Mouse (Mus musculus) right cerebral cortex, adult 2 months (tissue): ENCODE results near the gene Map1b.

ENCODE experiments used
- DNase-seq, 2 experiments: peaks; one replicate each; pipeline ENCODE4 v3.0.0; 2021 to 2022; ENCODE audit warnings: low spot score in 2 of 2

The Map1b gene

GRCm38 (mm10) chr13:99410611-99411515 lies 105.5 kb downstream of the Map1b start:
- DNase-seq: no peak

GRCm38 (mm10) chr13:99409216-99409615 lies 107.1 kb downstream of the Map1b start:
- DNase-seq: no peak

DNA sequence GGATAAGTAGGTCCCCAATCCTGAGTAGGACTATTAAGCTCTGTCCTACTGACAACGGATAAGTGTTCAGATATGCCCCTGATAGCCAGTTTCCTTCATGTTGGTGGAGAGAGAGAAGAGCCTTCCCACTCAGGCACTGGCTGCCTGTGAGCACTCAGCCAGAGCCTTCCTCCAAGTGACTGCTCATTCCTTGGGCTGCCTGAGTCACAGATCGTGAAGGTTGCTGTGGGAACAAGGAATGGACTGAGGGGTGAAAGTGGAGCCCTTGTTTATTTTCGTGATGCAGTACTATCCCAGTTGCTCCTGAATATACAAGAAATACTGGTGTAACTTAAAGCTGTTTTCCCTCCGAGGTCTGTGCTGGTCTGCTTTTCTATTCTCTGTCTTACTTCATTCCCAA lies 117.0 kb downstream of the Map1b start:
- no peak for DNase-seq

DNA sequence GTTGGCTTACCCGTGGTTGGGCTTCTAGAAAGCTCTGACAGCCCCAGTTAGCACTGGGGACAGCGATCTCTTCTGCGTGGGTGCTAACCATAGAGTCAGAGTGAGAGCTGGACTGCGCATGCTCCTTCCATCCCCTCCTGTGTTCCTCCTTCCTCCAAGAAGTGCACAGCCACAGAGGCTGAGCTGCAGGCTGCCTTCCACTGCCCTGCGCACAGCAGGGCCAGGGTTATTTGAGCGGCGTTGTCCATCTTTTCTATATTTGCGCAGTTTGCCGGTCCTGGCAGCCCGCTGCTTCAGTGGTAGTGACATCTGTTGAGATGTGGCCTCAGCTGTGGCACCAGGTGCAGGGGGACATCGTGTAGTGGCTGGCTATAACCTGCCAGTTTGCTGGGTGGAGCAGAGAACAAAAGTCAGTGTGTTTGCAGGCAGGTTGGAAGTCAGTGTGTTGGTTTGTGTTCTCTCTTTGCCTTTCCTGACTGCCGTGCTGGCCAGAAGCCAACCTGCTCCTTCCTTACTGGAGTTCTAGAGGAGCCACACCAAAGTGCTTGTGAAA lies 118.1 kb downstream of the Map1b start:
- DNase-seq: no peak

- no peak for DNase-seq
Measured at GRCm38 (mm10) chr13:99397228-99397627, 119.1 kb downstream of the Map1b start.

DNA sequence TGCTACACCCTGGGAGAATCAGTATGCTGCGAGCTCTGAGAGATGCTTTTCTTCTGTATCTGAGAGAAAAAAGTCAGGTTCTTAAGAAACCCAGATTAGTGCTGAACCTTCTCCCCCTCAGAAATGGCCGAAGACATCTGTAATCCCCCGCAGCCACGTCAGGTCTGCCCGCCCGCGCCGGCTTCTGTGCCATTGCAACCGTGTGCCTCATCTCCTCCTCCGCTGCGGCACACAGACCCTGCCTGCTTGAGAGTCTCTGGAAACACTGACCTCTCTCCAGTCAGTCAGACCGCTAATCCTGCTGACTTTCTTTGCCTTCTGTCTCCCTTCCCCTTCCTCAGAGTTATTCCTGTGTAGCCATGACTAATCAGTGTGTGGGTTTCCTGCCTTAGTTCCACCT lies 120.8 kb downstream of the Map1b start:
- no peak for DNase-seq

DNA sequence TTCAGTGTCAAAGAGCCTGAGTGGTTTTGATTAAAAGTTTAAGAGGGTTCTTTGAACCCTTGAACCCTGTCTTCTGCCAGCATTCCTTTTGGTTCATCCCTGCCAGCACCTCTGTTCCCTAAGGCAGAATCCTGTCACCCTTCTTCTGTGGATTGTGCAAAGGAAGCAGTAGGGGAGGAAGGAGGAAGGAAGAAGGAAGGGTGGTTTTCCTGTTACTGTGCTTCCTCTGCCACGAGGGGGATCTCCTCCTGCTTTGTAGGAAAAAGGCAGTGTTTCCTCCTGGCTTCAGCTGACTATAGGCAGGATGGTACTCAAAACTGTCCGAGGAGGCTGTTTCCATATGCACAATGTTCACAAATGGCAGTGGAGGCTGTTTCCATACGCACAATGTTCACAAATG lies 121.6 kb downstream of the Map1b start:
- no peak for DNase-seq

DNA sequence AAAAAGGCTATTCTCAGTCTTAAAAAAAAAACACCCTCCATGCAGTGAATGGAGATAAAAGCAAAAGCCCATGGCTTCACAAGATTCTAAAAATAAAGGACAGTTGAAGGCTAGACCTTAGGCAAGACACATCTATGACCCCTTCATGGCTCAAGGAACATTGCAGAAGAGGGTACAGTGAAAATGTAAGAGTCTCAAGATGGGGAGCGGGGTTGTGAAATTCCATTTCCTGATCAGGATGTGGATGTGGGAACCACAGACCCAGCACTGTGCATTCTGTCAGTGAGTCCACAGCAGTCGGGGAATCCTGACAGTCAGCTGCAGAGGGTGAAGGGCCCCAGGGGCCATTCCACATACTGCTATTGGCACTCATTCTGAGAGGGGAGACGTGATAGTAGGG lies 123.2 kb downstream of the Map1b start:
- DNase-seq: no peak

DNA sequence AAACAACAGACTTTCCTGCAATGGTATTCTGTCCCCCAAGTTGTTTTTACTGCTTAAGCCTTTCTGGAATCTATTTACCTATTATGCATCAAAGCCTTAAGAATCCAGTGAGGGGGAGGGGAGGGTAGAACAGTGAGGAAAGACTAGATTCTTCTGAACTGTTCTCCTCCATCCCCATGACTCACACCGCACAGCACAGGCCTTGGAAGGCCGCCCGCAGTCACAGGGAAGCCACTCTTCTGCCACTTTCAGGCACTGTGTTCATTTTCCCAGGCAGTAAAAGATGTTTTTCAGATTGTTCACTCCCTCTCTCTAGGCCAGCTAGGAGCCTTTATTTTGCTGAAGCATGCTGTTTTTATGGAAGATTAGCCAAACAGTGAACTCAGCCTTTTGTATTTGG lies 124.9 kb downstream of the Map1b start:
- peak; percentile 36 to 42 for DNase-seq

DNA sequence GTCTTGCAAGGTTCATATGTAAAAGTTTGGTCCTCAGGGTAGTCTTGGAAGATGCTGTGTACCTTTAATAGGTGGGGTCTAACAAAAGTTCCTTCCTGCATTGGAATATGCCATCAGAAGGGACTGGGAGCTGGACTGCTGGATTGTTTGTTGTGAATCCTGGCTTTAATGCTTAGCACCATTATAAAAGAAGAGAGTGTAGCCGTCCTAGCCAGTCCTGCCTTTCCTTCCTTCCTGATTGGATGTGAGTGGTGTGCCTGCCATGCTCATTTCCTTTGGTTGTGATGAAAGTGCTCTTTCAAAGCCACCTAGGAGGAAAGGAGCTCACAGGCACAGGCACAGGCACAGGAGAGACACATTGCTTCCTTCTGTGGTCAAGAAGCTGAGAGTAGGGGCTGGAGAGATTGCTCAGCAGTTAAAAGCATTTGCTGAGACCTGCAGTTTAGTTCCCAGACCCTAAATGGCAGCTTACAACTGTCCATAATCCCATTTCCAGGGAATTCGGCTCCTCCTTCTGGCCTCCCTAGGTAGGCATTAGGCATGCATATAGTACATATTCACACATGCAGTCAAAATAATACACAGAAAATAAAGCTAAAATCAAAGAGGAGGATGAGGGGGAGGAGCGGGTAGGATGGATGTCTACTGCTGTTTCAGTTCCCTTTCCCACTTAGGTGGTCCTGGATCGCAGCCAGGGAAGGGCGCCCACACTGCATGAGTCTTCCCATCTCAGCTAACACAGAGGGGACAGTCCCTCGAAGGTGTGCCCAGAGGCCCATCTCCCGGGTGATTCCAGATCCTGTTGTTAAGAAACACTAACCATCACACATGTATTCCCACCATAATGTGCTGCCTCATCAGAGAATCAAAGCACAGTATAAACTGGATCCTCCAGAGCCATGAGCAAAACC lies 128.2 kb downstream of the Map1b start:
- DNase-seq: no peak

- no peak for DNase-seq
Measured at GRCm38 (mm10) chr13:99386341-99386740, 130.0 kb downstream of the Map1b start.

- no peak for DNase-seq
Measured at GRCm38 (mm10) chr13:99385911-99386310, 130.4 kb downstream of the Map1b start.

GRCm38 (mm10) chr13:99384555-99385203 lies 131.7 kb downstream of the Map1b start:
- no peak for DNase-seq

GRCm38 (mm10) chr13:99382373-99382772 lies 134.0 kb downstream of the Map1b start:
- no peak for DNase-seq

DNA sequence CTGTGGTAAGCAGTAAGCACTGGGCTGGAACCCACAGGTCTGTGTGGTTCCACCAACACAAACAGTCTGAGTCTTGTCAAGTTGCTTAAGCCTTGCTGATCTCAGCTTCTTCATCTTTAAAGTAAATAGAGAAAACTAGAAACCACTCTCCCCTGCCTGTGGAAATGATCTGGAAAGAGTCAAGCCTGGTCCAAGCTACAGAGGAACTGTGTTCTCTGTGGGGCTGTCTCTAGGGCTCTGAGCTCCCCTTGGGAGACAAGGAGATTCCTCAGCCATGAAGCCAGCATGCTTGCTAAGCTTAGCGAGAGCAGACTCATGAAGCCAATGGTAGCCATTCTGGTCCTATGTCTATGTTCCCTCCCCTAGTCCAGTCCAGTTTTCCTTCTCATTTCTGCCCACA lies 138.1 kb downstream of the Map1b start:
- DNase-seq: no peak

GRCm38 (mm10) chr13:99377055-99377454 lies 139.3 kb downstream of the Map1b start:
- no peak for DNase-seq

DNA sequence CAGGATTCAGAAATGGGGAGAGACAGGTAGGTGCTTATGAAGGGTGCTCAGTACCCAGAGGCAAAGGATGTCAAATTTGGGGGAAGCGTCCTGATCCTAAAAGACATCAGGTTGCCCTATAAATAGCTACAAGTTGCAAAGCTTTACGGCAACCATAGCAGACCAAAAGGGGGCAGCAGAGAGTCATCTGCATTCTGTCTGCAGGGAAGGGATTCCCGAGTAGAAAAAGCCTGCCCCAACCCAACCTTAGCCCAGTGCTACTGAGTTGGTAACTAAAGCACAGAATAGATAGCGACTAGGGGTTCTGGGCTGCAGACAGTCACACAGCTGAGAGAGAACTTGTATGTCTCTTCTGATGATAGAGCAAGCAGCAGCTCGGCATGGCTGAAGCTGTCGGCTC lies 140.8 kb downstream of the Map1b start:
- peak; percentile 87 to 89 for DNase-seq

DNA sequence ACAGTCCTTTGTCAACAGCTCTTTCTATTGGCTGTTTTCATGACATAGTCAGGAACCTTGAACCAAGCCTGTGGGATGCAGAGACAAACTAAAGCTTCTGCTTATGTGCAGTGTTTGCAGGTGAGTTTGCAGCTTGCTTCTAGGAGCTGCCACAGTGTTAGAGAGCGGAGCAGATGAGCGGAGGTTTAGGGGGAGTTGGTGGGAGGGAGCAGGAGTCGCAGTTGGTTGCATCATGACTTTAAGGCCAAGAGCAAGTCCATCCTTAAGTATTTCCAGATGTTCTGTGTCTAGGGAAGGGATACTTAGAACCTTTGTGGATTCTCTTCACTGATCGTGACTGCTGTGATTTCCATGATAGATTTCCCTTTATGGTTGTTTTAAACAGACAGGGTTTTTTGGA lies 142.1 kb downstream of the Map1b start:
- DNase-seq: no peak

DNA sequence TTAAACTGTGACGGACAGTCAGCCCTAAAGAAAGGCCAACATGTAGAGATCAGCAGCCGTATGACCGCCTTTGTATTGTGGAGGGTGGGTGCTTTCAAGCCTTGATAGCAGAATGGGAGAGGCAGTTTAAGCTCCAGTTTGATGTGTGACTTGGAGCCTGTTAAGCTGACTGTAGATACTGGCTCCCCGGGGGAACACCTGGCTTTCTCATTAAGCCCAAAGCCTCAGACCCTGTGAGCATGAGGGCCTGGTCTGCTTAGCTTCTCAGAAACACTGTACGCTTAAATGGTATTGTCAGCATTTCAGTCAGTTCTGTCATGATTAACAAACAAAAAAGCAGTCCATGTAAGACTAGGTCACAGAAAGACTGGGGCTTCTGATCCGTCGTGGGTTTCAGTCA lies 142.7 kb downstream of the Map1b start:
- DNase-seq: no peak
